Mouse (Mus musculus): Measurements from ENCODE around the gene Atxn7l1.

The Atxn7l1 gene

DNA sequence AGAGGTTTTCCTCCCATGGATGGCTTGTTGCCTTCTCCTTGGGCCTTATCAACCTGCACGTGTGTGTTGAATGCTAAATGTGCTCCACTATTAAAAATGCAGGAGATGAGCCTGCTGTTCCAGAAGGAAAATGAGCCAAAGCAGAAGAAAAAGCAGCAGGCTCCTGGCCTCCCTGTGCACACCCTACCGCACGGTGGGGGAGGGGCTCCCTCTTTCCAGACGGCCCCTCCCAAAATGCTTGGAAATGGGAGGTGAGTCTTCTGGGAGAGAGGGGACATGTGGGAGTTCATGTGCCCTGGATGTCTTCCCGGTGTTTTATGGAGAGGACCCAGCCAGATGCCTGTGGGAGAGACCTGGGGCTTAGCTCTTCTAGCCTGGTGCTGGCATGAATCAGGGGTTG lies 185.3 kb downstream of the Atxn7l1 start:
- DNase-seq, result peak; percentile 24 to 38

DNA sequence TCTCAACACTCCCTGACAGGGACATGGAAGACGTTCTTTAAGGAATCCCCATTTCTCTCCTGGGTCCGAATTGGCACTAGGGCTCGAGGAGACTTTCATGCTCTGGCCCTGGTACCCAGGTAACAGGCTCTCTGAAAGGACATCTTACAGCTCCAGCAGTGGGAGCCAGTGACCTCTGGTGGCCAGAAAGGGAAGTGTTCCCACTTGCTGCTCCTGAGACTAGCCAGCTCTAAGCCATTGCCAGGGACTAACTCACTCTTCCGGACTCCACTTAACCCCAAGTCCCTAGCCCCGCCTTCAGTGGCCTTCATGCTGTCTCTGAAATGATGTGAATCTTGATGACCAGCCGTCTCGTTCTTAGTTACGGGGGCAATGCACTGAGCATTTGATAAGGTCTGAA lies 186.4 kb downstream of the Atxn7l1 start:
- peak; percentile 91 to 96 for DNase-seq

GRCm38 (mm10) chr12:33334511-33334910 lies 187.0 kb downstream of the Atxn7l1 start:
- no peak for DNase-seq

- no peak for DNase-seq
Measured at GRCm38 (mm10) chr12:33334951-33335350, 187.5 kb downstream of the Atxn7l1 start.

DNA sequence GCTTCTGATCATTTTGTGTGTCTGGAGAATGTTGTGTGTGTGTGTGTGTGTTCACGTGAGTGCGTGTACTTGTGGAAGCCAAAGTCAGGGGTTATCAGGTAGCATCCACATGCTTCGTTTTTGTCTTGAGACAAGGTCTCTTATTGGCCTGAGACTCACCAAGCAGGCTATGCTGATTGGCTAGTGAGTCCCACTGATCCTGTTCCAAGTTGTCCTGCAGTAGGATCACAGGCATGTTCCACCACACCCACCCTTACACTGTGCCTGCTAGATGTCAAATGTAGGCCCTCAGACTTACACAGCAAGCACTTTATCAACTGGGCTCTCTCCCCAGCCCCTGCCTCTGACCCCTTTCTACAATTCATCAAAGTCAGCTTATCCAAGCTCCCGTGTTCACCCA lies 187.9 kb downstream of the Atxn7l1 start:
- DNase-seq, result no peak

- peak in 1 of 2 experiments; percentile 35 for DNase-seq
Measured at GRCm38 (mm10) chr12:33336561-33337125, 189.2 kb downstream of the Atxn7l1 start.

- no peak for DNase-seq
Measured at GRCm38 (mm10) chr12:33337289-33337688, 189.8 kb downstream of the Atxn7l1 start.

DNA sequence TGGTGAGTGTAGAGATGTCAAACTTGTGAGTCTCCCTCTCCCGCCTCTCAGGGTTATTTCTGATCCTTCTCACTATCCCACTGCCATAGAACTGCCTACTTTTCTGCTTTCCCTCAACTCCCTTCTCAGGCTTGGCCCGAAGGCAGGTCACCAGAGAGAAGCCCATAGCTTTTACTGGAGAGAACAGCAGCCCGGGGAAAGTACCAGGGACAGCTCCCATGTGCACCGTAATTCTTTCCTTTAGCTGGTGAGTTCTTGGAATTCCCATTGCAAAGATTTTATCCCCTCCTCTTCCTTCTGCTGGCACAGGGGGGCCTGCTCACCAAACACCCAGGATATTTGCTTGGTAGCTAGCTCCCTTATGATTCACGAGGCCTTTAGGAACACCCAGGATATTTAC lies 190.7 kb downstream of the Atxn7l1 start:
- no peak for DNase-seq

- DNase-seq, result no peak
Measured at GRCm38 (mm10) chr12:33339822-33340221, 192.3 kb downstream of the Atxn7l1 start.

GRCm38 (mm10) chr12:33340698-33341097 lies 193.2 kb downstream of the Atxn7l1 start:
- no peak for DNase-seq

- DNase-seq, result peak; percentile 55 to 71
Measured at GRCm38 (mm10) chr12:33341351-33341892, 193.9 kb downstream of the Atxn7l1 start.

- DNase-seq, result no peak
Measured at GRCm38 (mm10) chr12:33344970-33345772, 197.7 kb downstream of the Atxn7l1 start.

DNA sequence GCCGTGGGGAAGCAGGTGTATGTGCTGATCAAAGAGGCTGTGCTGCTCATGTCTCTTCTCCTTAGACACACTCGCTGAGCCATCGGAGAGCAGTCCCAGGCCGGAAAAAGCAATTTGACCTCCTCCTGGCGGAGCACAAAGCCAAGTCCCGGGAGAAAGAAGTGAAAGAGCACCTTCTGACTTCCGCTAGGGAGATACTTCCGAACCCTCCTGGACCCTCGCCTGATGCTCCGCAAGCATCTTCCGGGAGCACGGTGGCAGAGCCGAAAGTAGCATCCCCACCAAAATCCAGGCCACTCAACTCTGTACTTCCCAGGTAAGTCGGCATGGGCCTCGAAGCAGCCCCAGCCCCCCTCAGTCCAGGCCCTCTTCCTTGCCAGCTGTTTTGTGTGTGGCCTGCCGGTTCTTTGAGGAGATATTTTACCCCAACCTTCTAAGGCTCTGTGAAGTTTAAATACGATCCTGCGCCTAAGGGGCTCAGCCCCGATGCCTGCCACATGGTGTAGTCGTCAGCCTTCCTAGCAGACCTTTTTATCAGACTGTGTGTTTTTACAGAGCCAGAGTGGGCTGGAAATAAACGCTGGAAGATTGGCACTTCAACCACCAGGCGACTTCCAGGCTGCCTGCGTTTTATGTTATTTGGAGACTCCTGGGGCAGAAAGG lies 198.4 kb downstream of the Atxn7l1 start:
- DNase-seq, result no peak

- no peak for DNase-seq
Measured at GRCm38 (mm10) chr12:33352671-33353070, 205.2 kb downstream of the Atxn7l1 start.

DNA sequence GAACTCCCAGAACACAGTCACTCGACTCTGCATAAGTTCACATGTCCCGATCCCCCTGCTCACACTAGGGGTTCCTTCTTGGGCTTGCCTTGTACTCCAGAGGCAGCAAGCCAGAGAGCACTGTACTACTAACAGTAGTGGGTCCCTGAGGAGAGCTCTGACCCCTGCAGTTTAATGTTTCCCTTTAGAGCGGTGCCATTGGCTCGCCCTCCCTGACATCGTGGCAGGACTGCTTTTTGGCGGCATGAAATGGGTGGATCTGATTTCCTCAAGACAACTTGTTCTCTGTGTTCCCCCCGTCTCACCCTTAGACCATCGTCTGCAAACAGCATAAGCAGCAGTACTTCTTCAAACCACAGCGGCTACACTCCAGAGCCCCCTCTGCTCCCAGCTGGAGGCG lies 210.9 kb downstream of the Atxn7l1 start:
- DNase-seq, result no peak

DNA sequence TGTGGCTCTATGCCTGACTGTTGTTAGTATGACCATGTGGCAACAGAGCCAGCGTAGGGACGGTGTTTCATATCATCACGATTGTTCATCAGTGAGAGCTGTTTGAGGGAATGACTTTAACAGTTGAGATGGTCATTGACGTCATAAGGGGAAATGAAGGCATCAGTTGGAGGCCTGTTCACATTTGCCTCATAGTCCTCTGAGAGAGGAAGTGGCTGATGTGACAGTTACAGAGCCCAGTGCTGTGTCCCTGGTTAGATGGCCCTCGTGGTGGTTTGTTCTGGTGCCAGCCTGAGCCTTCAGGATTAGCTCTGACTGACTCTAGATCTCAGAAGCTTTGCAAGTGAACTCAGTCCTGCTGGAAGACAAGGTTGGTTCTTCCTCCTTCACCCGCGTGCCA lies 211.7 kb downstream of the Atxn7l1 start:
- no peak for DNase-seq

GRCm38 (mm10) chr12:33359878-33360482 lies 212.5 kb downstream of the Atxn7l1 start:
- DNase-seq, result no peak

DNA sequence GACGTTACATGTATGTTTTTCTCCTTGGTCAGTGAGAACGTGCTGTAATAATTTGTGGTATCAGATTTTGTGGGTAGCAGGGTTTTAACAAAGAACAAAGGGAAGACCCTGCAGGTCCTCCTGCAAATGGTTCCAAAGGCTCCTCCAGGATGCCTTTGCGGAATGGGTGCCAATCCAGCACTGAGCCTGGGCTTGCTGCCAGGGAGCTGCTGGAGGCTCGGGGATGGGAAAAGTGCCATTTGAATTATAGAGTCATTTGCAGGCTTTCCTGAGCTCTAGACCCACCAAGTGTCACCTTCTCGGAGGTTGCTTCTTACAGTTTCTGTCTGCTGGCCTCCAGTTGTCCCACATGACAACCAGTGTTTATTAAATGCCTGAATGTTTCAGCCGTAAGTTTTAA lies 213.2 kb downstream of the Atxn7l1 start:
- DNase-seq, result peak; percentile 89

- no peak for DNase-seq
Measured at GRCm38 (mm10) chr12:33364511-33364910, 217.0 kb downstream of the Atxn7l1 start.

DNA sequence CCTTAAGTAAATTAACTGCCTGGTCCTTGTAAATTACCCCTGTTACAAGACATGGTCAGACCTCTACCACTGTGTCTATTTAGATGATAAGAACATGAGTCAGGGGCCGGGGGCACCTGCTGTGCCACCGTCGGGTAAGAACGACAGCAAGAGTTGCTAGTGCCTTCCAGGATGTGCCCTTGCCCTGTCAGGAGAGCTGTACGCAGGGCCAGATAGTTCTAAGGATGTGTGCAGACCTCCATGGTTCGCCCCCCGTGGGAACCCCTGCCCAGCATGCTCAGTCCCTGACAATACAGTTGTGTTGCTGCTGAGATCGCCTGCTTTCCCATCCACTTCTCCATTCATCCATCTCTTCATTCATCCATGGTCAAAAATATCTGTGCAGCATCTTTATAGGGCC lies 217.6 kb downstream of the Atxn7l1 start:
- no peak for DNase-seq

GRCm38 (mm10) chr12:33369555-33369954 lies 222.1 kb downstream of the Atxn7l1 start:
- DNase-seq, result no peak

- peak; percentile 70 to 74 for DNase-seq
Measured at GRCm38 (mm10) chr12:33379624-33380445, 232.3 kb downstream of the Atxn7l1 start.

All from cerebellum, postnatal 36 days (tissue).